Mouse (Mus musculus) kidney, embryonic 15.5 days (tissue): ENCODE data around the gene Tmem174. TPM values are rescaled to one million over a fixed set of nuclear protein-coding genes. Genes with fewer than 3 reads are reported as not detected.
A peak's percentile ranks its signal among the peaks of the same experiment; 100 is the strongest.

ENCODE experiments used
- ATAC-seq: fragments of 200-750 bp; cut with Nextera tagmentation; replicated peaks from 2 replicates; pipeline ENCODE4 v1.8.0; 2017; ENCODE audit warnings: moderate TSS enrichment; ENCODE audit not compliant: low FRiP score
- H3K27ac ChIP-seq: fragments of 300-500 bp; sonication (generic); 2 replicates; pipeline ENCODE4 v1.5.1; 2015; ENCODE audit warnings: mild to moderate bottlenecking, inconsistent platforms
- H3K27me3 ChIP-seq: fragments of 300-500 bp; sonication (generic); 2 replicates; pipeline ENCODE4 v1.6.1; 2015; ENCODE audit warnings: inconsistent platforms
- H3K36me3 ChIP-seq: fragments of 300-500 bp; sonication (generic); 2 replicates; pipeline ENCODE4 v1.6.1; 2015; ENCODE audit warnings: inconsistent platforms
- H3K4me1 ChIP-seq: fragments of 300-500 bp; sonication (generic); 2 replicates; pipeline ENCODE4 v1.6.1; 2015; ENCODE audit warnings: inconsistent platforms
- H3K4me2 ChIP-seq: fragments of 300-500 bp; sonication (generic); 2 replicates; pipeline ENCODE4 v1.6.1; 2015; ENCODE audit warnings: moderate library complexity, mild to moderate bottlenecking, inconsistent platforms
- H3K4me3 ChIP-seq: fragments of 300-500 bp; sonication (generic); replicated peaks from 2 replicates; pipeline ENCODE4 v1.5.1; 2015; ENCODE audit warnings: mild to moderate bottlenecking, inconsistent platforms
- H3K9ac ChIP-seq: fragments of 300-500 bp; sonication (generic); 2 replicates; pipeline ENCODE4 v1.6.1; 2015; ENCODE audit warnings: mild to moderate bottlenecking, inconsistent platforms
- H3K9me3 ChIP-seq: fragments of 300-500 bp; sonication (generic); replicated peaks from 2 replicates; pipeline ENCODE4 v1.6.1; 2016; ENCODE audit warnings: inconsistent platforms
- WGBS: fragments of 180-500 bp; shearing (Covaris S2); methylation state at CpG from one replicate; pipeline ENCODE4 v1.1.7; 2015; ENCODE audit warnings: mixed read lengths; 5-methylcytosine and 5-hydroxymethylcytosine counted together
- polyA plus RNA-seq: library from polyadenylated mRNA; unstranded; fragments of >200 nt; fragmentation: Nextera tagmentation; extraction: Ambion mirVana; gene quantifications from 2 replicates; pipeline ENCODE4 v1.2.1, GENCODE M21; 2015

Gene Tmem174
- polyA plus RNA-seq, 1 experiment from 2014 or later: 22.4 TPM

DNA sequence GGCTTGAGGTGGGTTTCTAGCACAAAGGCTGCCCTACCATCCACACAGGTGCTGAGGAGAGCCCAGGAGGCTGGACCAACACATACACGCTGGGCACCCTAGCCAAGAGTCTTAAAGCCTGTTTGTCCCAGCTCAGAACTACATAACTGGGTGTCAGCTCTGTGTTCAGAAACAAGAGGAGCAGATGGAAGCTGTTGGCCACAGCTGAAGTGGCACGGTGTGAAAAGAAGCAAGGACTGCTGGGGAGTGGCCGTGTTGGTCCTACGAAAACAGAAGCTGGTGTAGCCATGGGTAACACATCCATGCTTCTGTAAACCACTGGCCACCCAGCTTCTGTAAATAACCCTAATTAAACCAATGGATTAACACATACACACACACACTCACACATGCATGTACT, 18.1 kb upstream of the Tmem174 start:
- peaks cover 31% of the 10 kb centered on the region for H3K4me1 ChIP-seq
- ATAC-seq: no peak
- H3K36me3 ChIP-seq: no peaks in the 10 kb centered on the region
- WGBS: 76% methylated on average over 4 of the region's 4 CpGs
- no peaks in the 10 kb centered on the region for H3K9me3 ChIP-seq
- no peaks in the 10 kb centered on the region for H3K27me3 ChIP-seq
- no peak overlapping the region for H3K4me3 ChIP-seq
- no peak overlapping the region for H3K27ac ChIP-seq
- H3K9ac ChIP-seq: no peak overlapping the region
- no peak overlapping the region for H3K4me2 ChIP-seq

DNA sequence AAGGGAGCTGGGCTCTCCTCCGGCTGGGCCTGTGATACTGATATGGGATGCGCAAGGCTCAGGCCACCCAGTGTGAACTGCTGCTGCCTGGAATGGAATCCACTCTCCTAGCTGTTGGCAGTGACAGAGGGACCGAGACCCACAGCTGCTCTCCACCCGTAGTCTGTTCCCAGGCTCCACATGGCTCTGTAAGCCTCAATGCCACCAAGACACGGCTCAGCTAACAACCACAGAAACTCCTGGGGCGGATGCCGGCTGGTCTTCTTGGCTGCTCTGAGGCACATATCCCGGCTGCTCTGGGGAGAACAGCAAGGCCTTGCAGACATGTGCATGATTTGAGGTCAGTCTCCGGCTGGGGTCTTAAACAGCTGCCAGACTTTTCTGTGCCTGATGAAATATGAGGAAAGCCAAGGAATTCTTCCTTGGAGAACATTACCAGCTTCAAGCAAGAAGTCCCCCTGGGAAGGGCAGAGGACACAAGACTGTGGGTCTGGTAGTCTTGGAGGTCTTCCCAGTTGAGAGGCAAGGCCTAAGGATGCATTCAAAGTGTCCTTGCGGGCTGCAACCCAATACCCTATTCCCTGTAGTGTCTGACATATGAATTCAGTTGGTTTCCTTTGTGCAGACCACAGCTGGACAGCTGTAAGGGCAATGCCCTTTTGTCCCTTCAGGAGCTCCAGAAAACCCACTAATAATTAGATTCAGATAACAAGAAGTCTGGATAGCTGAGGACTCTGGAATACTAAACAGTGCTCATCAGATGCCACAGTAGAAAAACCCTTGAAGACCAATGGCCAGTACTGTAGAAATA, 17.1 kb upstream of the Tmem174 start:
- H3K27me3 ChIP-seq: no peaks in the 10 kb centered on the region
- peak overlapping the region; percentile 52 for H3K27ac ChIP-seq
- no peaks in the 10 kb centered on the region for H3K9me3 ChIP-seq
- ATAC-seq: 0 out of 2 replicates have a peak, but pooled peaks have one; percentile 28
- H3K4me3 ChIP-seq: no peak overlapping the region
- peaks cover 31% of the 10 kb centered on the region for H3K4me1 ChIP-seq
- H3K9ac ChIP-seq: no peak overlapping the region
- no peak overlapping the region for H3K4me2 ChIP-seq
- H3K36me3 ChIP-seq: no peaks in the 10 kb centered on the region
- WGBS: 55% methylated on average over 10 of the region's 10 CpGs

DNA sequence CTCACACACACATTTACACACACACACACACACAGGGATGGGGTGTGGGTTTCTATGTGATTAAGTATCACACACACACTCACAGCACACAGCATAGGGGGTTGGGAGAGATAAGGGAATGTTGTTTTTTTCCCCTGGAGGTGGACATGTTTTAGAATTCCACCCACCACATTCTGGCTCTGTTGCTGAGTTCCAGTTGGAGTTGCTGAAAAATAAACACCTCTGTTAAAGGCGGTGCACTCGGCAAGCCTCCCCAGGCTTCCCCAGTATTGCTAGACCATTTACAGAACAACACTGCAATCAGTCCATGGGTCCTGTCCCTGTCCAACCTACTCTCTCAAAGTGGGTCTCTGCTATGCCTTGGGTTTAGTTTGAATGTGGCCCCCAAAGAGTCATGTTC, 15.0 kb upstream of the Tmem174 start:
- H3K9ac ChIP-seq: no peak overlapping the region
- H3K4me3 ChIP-seq: no peak overlapping the region
- H3K9me3 ChIP-seq: no peaks in the 10 kb centered on the region
- H3K4me2 ChIP-seq: no peak overlapping the region
- no peaks in the 10 kb centered on the region for H3K27me3 ChIP-seq
- WGBS: 59% methylated on average over 2 of the region's 2 CpGs
- H3K36me3 ChIP-seq: no peaks in the 10 kb centered on the region
- H3K4me1 ChIP-seq: peaks cover 41% of the 10 kb centered on the region
- peak overlapping the region; percentile 47; the same call in 1 of the 2 replicates for H3K27ac ChIP-seq
- ATAC-seq: no peak

GRCm38 (mm10) chr13:98651228-98651977, 14.2 kb upstream of the Tmem174 start:
- ATAC-seq: peak; percentile 59
- H3K27me3 ChIP-seq: no peaks in the 10 kb centered on the region
- WGBS: 34% methylated on average over 17 of the region's 17 CpGs
- H3K9me3 ChIP-seq: no peaks in the 10 kb centered on the region
- peak overlapping the region; percentile 12; the same call in 1 of the 2 replicates for H3K4me2 ChIP-seq
- H3K27ac ChIP-seq: peak overlapping the region; percentile 47
- peaks cover 41% of the 10 kb centered on the region for H3K4me1 ChIP-seq
- H3K9ac ChIP-seq: no peak overlapping the region
- no peak overlapping the region for H3K4me3 ChIP-seq
- H3K36me3 ChIP-seq: no peaks in the 10 kb centered on the region

- Histone ChIP-seq H3K4me1 (peaks cover 27% of the 10 kb centered on the region), H3K27ac (peak overlapping the region; percentile 70), H3K9me3 (no peaks in the 10 kb centered on the region), H3K4me3 (no peak overlapping the region), H3K4me2 (peak overlapping the region; percentile 16; the same call in 1 of the 2 replicates), H3K27me3 (no peaks in the 10 kb centered on the region), H3K36me3 (no peaks in the 10 kb centered on the region), H3K9ac (no peak overlapping the region)
- peak; percentile 73; the same call in 1 of the 2 replicates for ATAC-seq
- WGBS: 71% methylated on average over 22 of the region's 22 CpGs
Observed at GRCm38 (mm10) chr13:98647775-98648568, 10.8 kb upstream of the Tmem174 start.

DNA sequence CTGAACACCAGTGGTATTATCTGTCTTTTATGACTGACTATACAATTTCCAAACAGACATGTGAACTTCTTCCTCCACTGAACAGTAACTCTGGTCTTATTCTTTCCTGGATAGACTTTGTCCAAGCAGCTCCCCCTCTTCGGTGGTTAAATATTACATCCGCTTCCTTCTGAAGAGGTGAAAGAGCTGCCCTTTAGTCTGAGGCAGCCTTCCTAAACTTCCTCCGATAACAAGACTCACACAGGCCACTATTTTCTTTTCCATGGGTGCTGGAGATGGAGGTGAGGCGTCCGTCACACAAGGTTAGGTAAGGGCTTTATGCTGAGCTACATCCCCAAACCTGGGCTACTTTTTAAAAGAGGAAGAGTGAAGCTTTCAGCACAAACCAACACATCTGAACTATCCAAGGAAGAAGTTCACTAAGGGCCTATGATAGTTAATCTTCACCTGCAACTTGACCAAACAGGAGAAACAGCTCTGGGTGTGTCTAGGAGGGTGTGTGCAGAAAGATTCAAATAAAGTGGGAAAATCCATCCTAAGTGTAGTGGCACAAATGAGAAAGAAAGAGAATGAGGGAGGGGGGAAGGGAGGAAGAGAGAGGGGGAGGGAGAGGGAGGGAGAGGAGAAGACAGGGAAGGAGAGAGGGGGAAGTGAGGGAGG, 1.4 kb upstream of the Tmem174 start:
- Histone ChIP-seq H3K9me3 (no peaks in the 10 kb centered on the region; the same call in 1 of the 2 replicates), H3K4me3 (no peak overlapping the region), H3K9ac (no peak overlapping the region), H3K4me1 (peaks cover 22% of the 10 kb centered on the region), H3K27me3 (no peaks in the 10 kb centered on the region), H3K27ac (peak overlapping the region; percentile 81), H3K36me3 (no peaks in the 10 kb centered on the region), H3K4me2 (no peak overlapping the region)
- WGBS: 43% methylated on average over 5 of the region's 5 CpGs
- peak; percentile 46 for ATAC-seq

GRCm38 (mm10) chr13:98636571-98636970, 639 bp downstream of the Tmem174 start:
- H3K9me3 ChIP-seq: no peaks in the 10 kb centered on the region; the same call in 1 of the 2 replicates
- H3K9ac ChIP-seq: no peak overlapping the region
- no peaks in the 10 kb centered on the region for H3K36me3 ChIP-seq
- ATAC-seq: no peak
- no peak overlapping the region for H3K27ac ChIP-seq
- H3K27me3 ChIP-seq: no peaks in the 10 kb centered on the region
- peak overlapping the region; percentile 31 for H3K4me2 ChIP-seq
- peaks cover 31% of the 10 kb centered on the region for H3K4me1 ChIP-seq
- 68% methylated on average over 18 of the region's 18 CpGs for WGBS
- peak overlapping the region; percentile 24 for H3K4me3 ChIP-seq

- no peak for ATAC-seq
- peaks cover 40% of the 10 kb centered on the region for H3K4me1 ChIP-seq
Observed at GRCm38 (mm10) chr13:98633641-98634484, 3.3 kb downstream of the Tmem174 start.

GRCm38 (mm10) chr13:98632306-98632942, 4.8 kb downstream of the Tmem174 start:
- H3K4me2 ChIP-seq: no peak overlapping the region
- peaks cover 30% of the 10 kb centered on the region for H3K4me1 ChIP-seq
- 66% methylated on average over 9 of the region's 9 CpGs for WGBS
- no peaks in the 10 kb centered on the region for H3K27me3 ChIP-seq
- H3K27ac ChIP-seq: 0 out of 2 replicates have a peak overlapping the region, but pooled peaks have one; percentile 10
- no peak for ATAC-seq
- H3K9ac ChIP-seq: no peak overlapping the region
- no peaks in the 10 kb centered on the region for H3K36me3 ChIP-seq
- H3K4me3 ChIP-seq: no peak overlapping the region
- H3K9me3 ChIP-seq: no peaks in the 10 kb centered on the region

More at GRCm38 (mm10) chr13:98633641-98634484, 3.3 kb downstream of the Tmem174 start:
- 64% methylated on average over 6 of the region's 6 CpGs for WGBS
- no peaks in the 10 kb centered on the region for H3K27me3 ChIP-seq
- no peak overlapping the region for H3K9ac ChIP-seq
- H3K4me3 ChIP-seq: no peak overlapping the region
- no peaks in the 10 kb centered on the region for H3K36me3 ChIP-seq
- H3K4me2 ChIP-seq: 0 out of 2 replicates have a peak overlapping the region, but pooled peaks have one; percentile 5
- H3K9me3 ChIP-seq: no peaks in the 10 kb centered on the region
- no peak overlapping the region for H3K27ac ChIP-seq

DNA sequence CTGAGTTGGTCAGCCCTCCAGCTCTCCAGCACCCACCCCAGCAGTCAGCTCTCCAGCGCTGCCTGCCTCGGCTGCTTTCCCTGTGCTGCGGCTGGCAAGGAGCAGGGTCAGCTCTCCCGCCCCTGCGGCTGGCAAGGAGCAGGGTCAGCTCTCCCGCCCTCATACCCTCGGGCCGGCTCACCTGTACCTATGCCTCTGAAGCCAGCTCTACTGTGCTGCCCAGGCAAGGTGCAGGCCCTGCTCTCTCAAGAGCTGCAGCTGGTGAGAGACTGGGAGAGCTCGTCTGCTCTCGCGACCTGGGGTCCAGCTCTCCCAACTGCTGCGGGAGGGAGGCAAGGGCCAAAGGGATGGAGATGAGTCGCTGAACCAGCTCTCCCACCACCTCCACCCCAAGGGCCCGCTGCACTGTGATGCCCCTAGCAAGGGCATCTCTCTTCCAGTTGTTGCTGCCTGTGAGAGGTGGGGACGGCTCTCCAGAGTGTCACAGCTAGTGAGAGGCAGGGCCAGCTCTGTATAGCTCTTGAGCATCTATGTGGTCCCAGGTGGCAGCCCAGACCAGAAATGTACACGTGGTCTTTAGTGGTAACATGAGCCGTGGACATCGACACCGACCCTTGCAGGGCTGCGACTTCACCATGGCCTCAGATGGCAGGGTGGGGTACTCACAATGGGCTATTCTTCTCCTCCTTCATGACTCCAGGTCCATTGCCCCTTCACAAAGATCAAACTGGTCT, 5.9 kb downstream of the Tmem174 start:
- no peak overlapping the region for H3K4me2 ChIP-seq
- H3K27me3 ChIP-seq: no peaks in the 10 kb centered on the region
- no peak overlapping the region for H3K9ac ChIP-seq
- no peaks in the 10 kb centered on the region for H3K36me3 ChIP-seq
- ATAC-seq: peak; percentile 73
- H3K4me3 ChIP-seq: no peak overlapping the region
- H3K27ac ChIP-seq: no peak overlapping the region
- no peaks in the 10 kb centered on the region for H3K9me3 ChIP-seq
- WGBS: 39% methylated on average over 20 of the region's 20 CpGs
- H3K4me1 ChIP-seq: peaks cover 34% of the 10 kb centered on the region
